Mouse (Mus musculus) limb, embryonic 14.5 days (tissue): ENCODE measurements at regions not wholly inside any gene's neighbourhood (a gene's known extent, or its start where the extent isn't known, plus 50 kb on each side); places are given as distances from the start of the nearest gene placed in this dataset.

ENCODE experiments used
- ATAC-seq: fragments of 200-750 bp; cut with Nextera tagmentation; 2 replicates; pipeline ENCODE4 v1.8.0; 2017; ENCODE audit warnings: low read depth, moderate number of reproducible peaks, moderate TSS enrichment; ENCODE audit not compliant: low FRiP score
- DNase-seq: peaks from one replicate; pipeline ENCODE4 v3.0.0-alpha.2; 2015; ENCODE audit warnings: low spot score
- H3K27ac ChIP-seq: fragments of 300-500 bp; sonication (generic); replicated peaks from 2 replicates; pipeline ENCODE4 v1.5.1; 2014; ENCODE audit warnings: low read depth, mild to moderate bottlenecking, low read length, moderate library complexity, mixed read lengths
- H3K27me3 ChIP-seq: fragments of 300-500 bp; sonication (generic); 2 replicates; pipeline ENCODE4 v1.6.1; 2014; ENCODE audit warnings: low read length, mixed read lengths; ENCODE audit not compliant: control insufficient read depth, insufficient read depth
- H3K36me3 ChIP-seq: fragments of 300-500 bp; sonication (generic); 2 replicates; pipeline ENCODE4 v1.6.1; 2014; ENCODE audit warnings: mild to moderate bottlenecking, low read length, moderate library complexity, mixed read lengths; ENCODE audit not compliant: control insufficient read depth, insufficient read depth
- H3K4me1 ChIP-seq: fragments of 300-500 bp; sonication (generic); 2 replicates; pipeline ENCODE4 v1.6.1; 2014; ENCODE audit warnings: antibody characterized with exemption, low read length, mixed read lengths; ENCODE audit not compliant: control insufficient read depth, insufficient read depth
- H3K4me2 ChIP-seq: fragments of 300-500 bp; sonication (generic); replicated peaks from 2 replicates; pipeline ENCODE4 v1.6.1; 2014; ENCODE audit warnings: low read depth, mild to moderate bottlenecking, low read length, moderate library complexity; ENCODE audit not compliant: severe bottlenecking
- H3K4me3 ChIP-seq: fragments of 300-500 bp; sonication (generic); replicated peaks from 2 replicates; pipeline ENCODE4 v1.5.1; 2014; ENCODE audit warnings: low read length
- H3K9ac ChIP-seq: fragments of 300-500 bp; sonication (generic); 2 replicates; pipeline ENCODE4 v1.6.1; 2014; ENCODE audit warnings: mild to moderate bottlenecking, low read depth, low read length, moderate library complexity; ENCODE audit not compliant: severe bottlenecking
- H3K9me3 ChIP-seq: fragments of 300-500 bp; sonication (generic); 2 replicates; pipeline ENCODE4 v1.6.1; 2016; ENCODE audit warnings: low read length; ENCODE audit not compliant: control insufficient read depth
- POLR2A ChIP-seq: fragments of 200-500 bp; IDR thresholded peaks from 2 replicates; pipeline ENCODE4 v1.8.0; 2012; ENCODE audit warnings: inconsistent platforms, mild to moderate bottlenecking, moderate library complexity, borderline replicate concordance; ENCODE audit not compliant: insufficient read depth, insufficient read length; ENCODE audit errors: extremely low read depth
- WGBS: fragments of 180-500 bp; shearing (Covaris S2); extraction: QIAGEN DNeasy Blood & Tissue Kit; methylation state at CpG from one replicate; pipeline ENCODE4 v1.1.7; 2014; 5-methylcytosine and 5-hydroxymethylcytosine counted together

- H3K27me3 ChIP-seq: 0 out of 2 replicates have a peak, but pooled peaks cover 5% of the 10 kb centered on the region
- no peak overlapping the region for H3K27ac ChIP-seq
- no peak overlapping the region for H3K9ac ChIP-seq
- no peaks in the 10 kb centered on the region for H3K9me3 ChIP-seq
- H3K4me3 ChIP-seq: no peak overlapping the region
- H3K4me1 ChIP-seq: no peaks in the 10 kb centered on the region
- no peak for TF ChIP-seq POLR2A
- DNase-seq (no peak), ATAC-seq (no peak)
- H3K4me2 ChIP-seq: no peak overlapping the region
- no peaks in the 10 kb centered on the region for H3K36me3 ChIP-seq
- 7% methylated on average over 6 of the region's 6 CpGs for whole genome bisulfite sequencing
Measured at GRCm38 (mm10) chr13:72345647-72346133, 282.9 kb upstream of the Irx2 start.

- no peaks in the 10 kb centered on the region for H3K36me3 ChIP-seq
- no peaks in the 10 kb centered on the region for H3K9me3 ChIP-seq
- no peak overlapping the region for H3K4me3 ChIP-seq
- no peak for ATAC-seq
- DNase-seq: no peak
- 0 out of 2 replicates have a peak, but pooled peaks cover 5% of the 10 kb centered on the region for H3K27me3 ChIP-seq
- H3K4me1 ChIP-seq: no peaks in the 10 kb centered on the region
- WGBS: 37% methylated on average over 21 of the region's 21 CpGs
- no peak overlapping the region for H3K4me2 ChIP-seq
- no peak overlapping the region for H3K9ac ChIP-seq
- TF ChIP-seq POLR2A: no peak
- no peak overlapping the region for H3K27ac ChIP-seq
Measured at GRCm38 (mm10) chr13:72346207-72346943, 282.2 kb upstream of the Irx2 start.

DNA sequence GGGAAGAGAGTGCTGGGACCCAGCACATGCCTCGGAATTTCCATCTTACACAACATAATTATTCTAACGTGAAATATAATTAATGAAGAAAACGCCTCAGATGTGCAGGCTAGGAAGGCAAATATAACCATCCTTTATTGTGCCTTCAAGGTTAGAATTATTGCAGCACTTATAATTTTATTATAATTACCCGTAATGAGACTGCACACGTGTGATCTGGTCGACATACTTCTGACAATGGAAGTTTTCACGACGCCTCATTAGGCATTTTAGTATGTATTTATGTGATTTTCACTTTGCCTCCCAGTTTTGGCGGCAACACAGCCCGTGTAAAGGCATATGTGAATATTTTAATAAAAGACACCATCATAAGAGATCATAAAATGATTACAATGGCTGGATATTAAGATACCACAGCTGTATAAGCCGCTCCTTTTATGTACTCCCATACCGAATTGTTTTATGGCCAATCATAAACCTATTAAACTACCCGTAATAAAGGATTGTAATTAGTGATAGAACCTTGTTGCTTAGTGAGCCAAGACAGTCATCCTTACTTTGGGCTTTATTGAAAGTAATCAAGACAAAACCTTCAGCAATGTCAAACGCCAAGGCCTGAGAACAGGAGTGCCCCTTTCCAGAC lies 281.6 kb upstream of the Irx2 start:
- 0 out of 2 replicates have a peak, but pooled peaks cover 5% of the 10 kb centered on the region for H3K27me3 ChIP-seq
- H3K9me3 ChIP-seq: no peaks in the 10 kb centered on the region
- no peak for DNase-seq
- H3K4me2 ChIP-seq: no peak overlapping the region
- no peak overlapping the region for H3K9ac ChIP-seq
- H3K4me3 ChIP-seq: no peak overlapping the region
- no peaks in the 10 kb centered on the region for H3K36me3 ChIP-seq
- no peak overlapping the region for H3K27ac ChIP-seq
- 42% methylated on average over 14 of the region's 14 CpGs for WGBS
- ATAC-seq: no peak
- no peaks in the 10 kb centered on the region for H3K4me1 ChIP-seq
- TF ChIP-seq POLR2A: no peak

GRCm38 (mm10) chr13:72352641-72353181 lies 275.9 kb upstream of the Irx2 start:
- no peaks in the 10 kb centered on the region for H3K4me1 ChIP-seq
- no peaks in the 10 kb centered on the region for H3K27me3 ChIP-seq
- no peak overlapping the region for H3K4me2 ChIP-seq
- ATAC-seq (no peak), DNase-seq (no peak)
- no peak overlapping the region for H3K9ac ChIP-seq
- H3K27ac ChIP-seq: no peak overlapping the region
- H3K4me3 ChIP-seq: no peak overlapping the region
- 60% methylated on average over 18 of the region's 18 CpGs for WGBS
- no peaks in the 10 kb centered on the region for H3K36me3 ChIP-seq
- no peaks in the 10 kb centered on the region for H3K9me3 ChIP-seq
- TF ChIP-seq POLR2A: no peak

GRCm38 (mm10) chr13:72355297-72355696 lies 273.3 kb upstream of the Irx2 start:
- no peaks in the 10 kb centered on the region for H3K36me3 ChIP-seq
- no peak overlapping the region for H3K4me2 ChIP-seq
- H3K27ac ChIP-seq: no peak overlapping the region
- no peaks in the 10 kb centered on the region for H3K4me1 ChIP-seq
- 74% methylated on average over 1 of the region's 1 CpGs for WGBS
- TF ChIP-seq POLR2A: no peak
- no peak overlapping the region for H3K4me3 ChIP-seq
- H3K9me3 ChIP-seq: no peaks in the 10 kb centered on the region
- ATAC-seq (no peak), DNase-seq (no peak)
- no peaks in the 10 kb centered on the region for H3K27me3 ChIP-seq
- no peak overlapping the region for H3K9ac ChIP-seq
